Mouse (Mus musculus): ENCODE measurements around the gene Icam1.

Icam1 gene

GRCm38 (mm10) chr9:21015571-21016130, at the start of gene Icam1:
Gene Icam1, plus strand, starts transcription at chr9:21015985.
- Histone ChIP-seq H3K9me3 (ENCODE audit: low read length) (no peaks in the 10 kb centered on the region), H3K27me3 (ENCODE audit: insufficient read depth, low read length) (no peaks in the 10 kb centered on the region), H3K4me3 (replicated peaks; ENCODE audit: low read length) (peak within 1 kb of the TSS; percentile 89), H3K4me1 (replicated peaks; ENCODE audit: low read depth, low read length) (peaks cover 71% of the 10 kb centered on the region), H3K36me3 (ENCODE audit: insufficient read depth, low read length) (peaks cover 36% of the 10 kb centered on the region)
- TF ChIP-seq POU5F1 (IDR thresholded peaks at IDR 0.05; ENCODE audit: borderline replicate concordance, low read length): no peak
- no peak for TF ChIP-seq NANOG (IDR thresholded peaks at IDR 0.05; ENCODE audit: borderline replicate concordance, low read length)
- TF ChIP-seq CTCF (conservative IDR thresholded peaks at IDR 0.05; ENCODE audit: low read length): no peak

- H3K27me3 ChIP-seq (ENCODE audit: insufficient read depth, low read length): no peaks in the 10 kb centered on the region
- no peak overlapping the region for H3K4me3 ChIP-seq (replicated peaks; ENCODE audit: low read length)
- H3K36me3 ChIP-seq (ENCODE audit: insufficient read depth, low read length): peaks cover 60% of the 10 kb centered on the region
- no peaks in the 10 kb centered on the region for H3K9me3 ChIP-seq (ENCODE audit: low read length)
- peaks cover 73% of the 10 kb centered on the region for H3K4me1 ChIP-seq (replicated peaks; ENCODE audit: low read depth, low read length)
- TF ChIP-seq CTCF (conservative IDR thresholded peaks at IDR 0.05; ENCODE audit: low read length) (no peak), POU5F1 (IDR thresholded peaks at IDR 0.05; ENCODE audit: borderline replicate concordance, low read length) (no peak), NANOG (IDR thresholded peaks at IDR 0.05; ENCODE audit: borderline replicate concordance, low read length) (no peak)
Observed at GRCm38 (mm10) chr9:20966008-20966407, 49.8 kb upstream of the Icam1 start.

DNA sequence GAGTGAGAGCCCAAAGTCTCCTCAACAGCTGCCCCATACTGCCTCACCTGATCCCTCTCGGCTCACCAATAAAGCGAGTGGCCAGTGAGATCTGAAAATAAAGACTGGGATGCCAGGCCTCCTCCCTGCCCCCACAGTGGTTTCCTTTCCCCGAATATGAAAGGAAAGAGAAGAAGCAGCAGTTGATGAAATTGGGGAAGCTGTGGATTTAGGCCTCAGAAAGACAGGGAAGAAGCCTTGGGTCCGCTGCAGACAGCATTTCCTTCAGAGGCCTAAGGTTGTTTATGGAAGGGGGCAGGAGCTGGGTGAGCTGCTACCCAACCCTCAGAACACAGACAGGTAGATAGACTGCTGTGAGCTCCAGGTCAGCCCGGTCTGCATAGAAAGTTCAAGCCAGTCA, 49.0 kb upstream of the Icam1 start:
- no peak for TF ChIP-seq CTCF (conservative IDR thresholded peaks at IDR 0.05; ENCODE audit: low read length)
- TF ChIP-seq POU5F1 (IDR thresholded peaks at IDR 0.05; ENCODE audit: borderline replicate concordance, low read length): no peak
- TF ChIP-seq NANOG (IDR thresholded peaks at IDR 0.05; ENCODE audit: borderline replicate concordance, low read length): no peak
- Histone ChIP-seq H3K36me3 (ENCODE audit: insufficient read depth, low read length) (peaks cover 67% of the 10 kb centered on the region), H3K4me3 (replicated peaks; ENCODE audit: low read length) (peak overlapping the region; percentile 60; the same call in 1 of the 2 replicates)

GRCm38 (mm10) chr9:20971751-20972140, 44.0 kb upstream of the Icam1 start:
- peaks cover 84% of the 10 kb centered on the region for H3K4me1 ChIP-seq (replicated peaks; ENCODE audit: low read depth, low read length)
- no peaks in the 10 kb centered on the region for H3K27me3 ChIP-seq (ENCODE audit: insufficient read depth, low read length)
- peaks cover 73% of the 10 kb centered on the region for H3K36me3 ChIP-seq (ENCODE audit: insufficient read depth, low read length)
- peak overlapping the region; percentile 74 for H3K4me3 ChIP-seq (replicated peaks; ENCODE audit: low read length)
- no peak for TF ChIP-seq CTCF (conservative IDR thresholded peaks at IDR 0.05; ENCODE audit: low read length)
- no peak for TF ChIP-seq POU5F1 (IDR thresholded peaks at IDR 0.05; ENCODE audit: borderline replicate concordance, low read length)
- H3K9me3 ChIP-seq (ENCODE audit: low read length): no peaks in the 10 kb centered on the region

More for the DNA sequence above, 49.0 kb upstream of the Icam1 start:
- Histone ChIP-seq H3K9me3 (ENCODE audit: low read length) (no peaks in the 10 kb centered on the region), H3K4me1 (replicated peaks; ENCODE audit: low read depth, low read length) (peaks cover 81% of the 10 kb centered on the region), H3K27me3 (ENCODE audit: insufficient read depth, low read length) (no peaks in the 10 kb centered on the region)

DNA sequence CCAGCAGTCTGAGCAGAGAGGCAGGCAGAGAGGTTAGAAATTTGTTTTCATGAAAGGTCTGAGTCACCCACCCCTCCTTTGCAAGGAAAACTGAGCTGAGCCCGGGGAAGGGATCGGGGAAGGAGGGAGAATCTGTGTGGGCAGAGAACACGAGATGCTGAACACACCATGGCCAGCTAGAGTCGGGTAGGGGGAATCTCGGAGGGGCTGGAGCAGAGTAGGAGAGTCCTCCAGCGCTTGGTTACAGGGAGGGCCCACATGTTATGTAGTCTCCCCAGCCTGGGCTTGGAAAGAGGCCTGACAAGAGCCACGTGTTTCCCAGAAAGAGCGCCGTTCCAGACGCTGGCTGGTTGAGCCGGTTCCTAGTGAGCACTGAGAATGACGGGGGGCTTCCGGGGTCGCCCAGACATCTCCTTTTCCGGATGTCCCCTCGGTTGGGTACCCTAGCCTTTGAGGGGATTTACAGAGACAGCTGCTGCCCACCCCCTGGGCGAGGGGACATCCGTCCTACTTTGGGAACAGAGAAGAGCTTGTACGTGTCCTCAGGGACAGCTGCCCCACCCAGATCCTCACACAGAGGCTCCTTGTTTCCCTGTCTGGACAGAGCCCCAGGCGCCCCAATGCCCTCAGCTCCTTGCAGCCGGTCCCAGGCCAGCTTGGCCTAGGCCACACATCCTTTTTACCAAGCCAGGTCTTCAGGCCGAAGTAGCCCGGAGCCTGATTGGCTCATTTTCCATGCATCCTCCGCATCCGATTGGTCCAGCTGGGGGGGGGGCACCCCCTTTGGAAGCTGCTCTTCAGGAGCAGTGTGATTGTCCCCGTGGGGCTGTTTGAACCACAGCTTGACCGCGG, 43.4 kb upstream of the Icam1 start:
- Histone ChIP-seq H3K36me3 (ENCODE audit: insufficient read depth, low read length) (peaks cover 66% of the 10 kb centered on the region), H3K4me3 (replicated peaks; ENCODE audit: low read length) (peak overlapping the region; percentile 74), H3K9me3 (ENCODE audit: low read length) (no peaks in the 10 kb centered on the region), H3K4me1 (replicated peaks; ENCODE audit: low read depth, low read length) (peaks cover 84% of the 10 kb centered on the region), H3K27me3 (ENCODE audit: insufficient read depth, low read length) (no peaks in the 10 kb centered on the region)
- no peak for TF ChIP-seq CTCF (conservative IDR thresholded peaks at IDR 0.05; ENCODE audit: low read length)

DNA sequence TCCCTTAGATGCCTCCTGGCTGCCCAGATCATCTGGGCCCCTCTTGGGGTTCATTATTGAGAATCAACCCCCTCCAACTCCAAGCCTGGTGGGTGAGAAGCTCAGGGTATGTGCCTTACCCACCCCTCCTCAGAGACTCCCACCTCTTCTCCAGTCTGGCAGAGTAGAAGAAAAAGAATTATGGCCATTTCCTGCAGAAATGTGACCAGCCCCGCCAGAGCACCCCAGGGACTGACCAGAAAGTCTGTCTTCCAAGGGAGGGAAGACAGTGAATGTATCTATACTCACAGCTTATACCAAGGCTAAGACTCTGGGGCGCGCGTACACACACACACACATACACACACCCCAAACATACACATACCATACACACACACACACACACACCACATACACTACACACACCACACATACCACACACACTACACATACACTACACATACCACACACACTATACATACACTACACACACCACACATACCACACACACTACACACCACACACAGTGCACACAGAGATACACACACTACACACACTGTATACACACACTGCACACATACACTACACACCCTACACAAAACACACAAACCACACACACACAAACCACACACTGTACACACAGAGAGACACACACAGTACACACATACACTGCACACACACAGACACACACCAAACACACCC, 42.6 kb upstream of the Icam1 start:
- peak overlapping the region; percentile 74 for H3K4me3 ChIP-seq (replicated peaks; ENCODE audit: low read length)
- H3K4me1 ChIP-seq (replicated peaks; ENCODE audit: low read depth, low read length): peaks cover 84% of the 10 kb centered on the region
- TF ChIP-seq NANOG (IDR thresholded peaks at IDR 0.05; ENCODE audit: borderline replicate concordance, low read length): no peak
- no peak for TF ChIP-seq CTCF (conservative IDR thresholded peaks at IDR 0.05; ENCODE audit: low read length)
- no peak for TF ChIP-seq POU5F1 (IDR thresholded peaks at IDR 0.05; ENCODE audit: borderline replicate concordance, low read length)
- no peaks in the 10 kb centered on the region for H3K9me3 ChIP-seq (ENCODE audit: low read length)
- H3K27me3 ChIP-seq (ENCODE audit: insufficient read depth, low read length): no peaks in the 10 kb centered on the region
- H3K36me3 ChIP-seq (ENCODE audit: insufficient read depth, low read length): peaks cover 59% of the 10 kb centered on the region

DNA sequence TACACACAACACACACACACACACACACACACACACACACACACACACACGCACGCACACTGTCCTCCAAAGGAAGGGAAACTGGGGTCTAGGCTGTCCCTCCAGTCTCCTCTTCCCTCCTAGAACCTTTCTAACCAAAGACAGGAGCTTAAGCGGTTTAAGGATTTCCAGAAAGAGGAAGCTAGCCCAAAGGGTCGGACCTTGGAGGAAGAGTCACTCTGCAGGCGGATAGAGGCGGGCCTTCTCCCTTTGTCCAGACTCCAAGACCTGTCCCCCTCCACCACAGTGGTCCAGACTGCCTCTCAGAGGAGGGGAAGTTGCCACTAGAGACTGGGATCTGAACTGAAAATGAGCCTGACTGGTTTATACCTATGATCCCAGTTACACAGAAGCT, 42.1 kb upstream of the Icam1 start:
- H3K27me3 ChIP-seq (ENCODE audit: insufficient read depth, low read length): no peaks in the 10 kb centered on the region
- peaks cover 53% of the 10 kb centered on the region for H3K36me3 ChIP-seq (ENCODE audit: insufficient read depth, low read length)
- H3K9me3 ChIP-seq (ENCODE audit: low read length): no peaks in the 10 kb centered on the region
- peaks cover 84% of the 10 kb centered on the region for H3K4me1 ChIP-seq (replicated peaks; ENCODE audit: low read depth, low read length)
- TF ChIP-seq POU5F1 (IDR thresholded peaks at IDR 0.05; ENCODE audit: borderline replicate concordance, low read length) (no peak), CTCF (conservative IDR thresholded peaks at IDR 0.05; ENCODE audit: low read length) (no peak), NANOG (IDR thresholded peaks at IDR 0.05; ENCODE audit: borderline replicate concordance, low read length) (no peak)
- H3K4me3 ChIP-seq (replicated peaks; ENCODE audit: low read length): peak overlapping the region; percentile 50; the same call in 1 of the 2 replicates

DNA sequence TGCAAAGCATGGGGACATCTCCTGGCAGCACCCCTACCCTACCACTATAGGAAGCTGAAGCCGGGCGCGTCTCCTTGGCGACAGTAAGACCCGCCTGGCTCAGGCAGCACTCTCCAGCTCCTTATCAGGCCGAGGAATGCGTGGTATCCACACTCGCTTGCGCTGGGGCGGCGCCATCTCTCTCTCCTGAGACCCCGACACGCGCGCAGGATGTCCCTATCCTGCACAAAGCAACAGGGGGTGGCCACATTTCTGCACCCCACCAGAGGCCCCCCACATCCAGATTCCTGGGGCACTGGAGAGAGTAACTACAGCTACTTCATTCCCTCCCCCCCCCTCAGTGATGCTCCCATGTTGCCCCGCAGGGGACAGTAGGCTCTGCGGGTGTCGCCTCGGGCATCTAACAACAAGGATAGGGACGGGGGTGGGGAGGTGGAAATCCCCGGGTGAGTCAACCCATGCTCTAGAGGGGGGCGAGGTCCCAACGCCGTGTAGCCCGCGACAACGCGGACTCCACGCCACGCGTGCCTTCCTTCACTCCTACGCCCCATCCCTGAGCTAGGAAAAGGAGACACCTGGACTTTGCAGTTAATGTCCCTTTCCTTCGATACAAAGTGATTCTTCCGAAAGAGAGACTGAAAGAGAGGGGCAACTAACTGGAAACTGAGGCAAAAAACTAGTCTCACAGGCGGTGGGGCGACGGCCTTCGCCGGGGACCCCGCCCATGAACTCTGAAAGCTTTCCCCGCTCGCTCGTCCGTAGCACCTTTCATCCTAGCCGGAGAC, 40.2 kb upstream of the Icam1 start:
- no peak for TF ChIP-seq POU5F1 (IDR thresholded peaks at IDR 0.05; ENCODE audit: borderline replicate concordance, low read length)
- no peak for TF ChIP-seq CTCF (conservative IDR thresholded peaks at IDR 0.05; ENCODE audit: low read length)
- TF ChIP-seq NANOG (IDR thresholded peaks at IDR 0.05; ENCODE audit: borderline replicate concordance, low read length): no peak
- peak overlapping the region; percentile 94 for H3K4me3 ChIP-seq (replicated peaks; ENCODE audit: low read length)

More for the DNA sequence above, 40.2 kb upstream of the Icam1 start:
- Histone ChIP-seq H3K9me3 (ENCODE audit: low read length) (no peaks in the 10 kb centered on the region), H3K36me3 (ENCODE audit: insufficient read depth, low read length) (peaks cover 38% of the 10 kb centered on the region), H3K27me3 (ENCODE audit: insufficient read depth, low read length) (no peaks in the 10 kb centered on the region), H3K4me1 (replicated peaks; ENCODE audit: low read depth, low read length) (peaks cover 90% of the 10 kb centered on the region)

Data from E14TG2a.4 (cell line).